Mouse (Mus musculus) midbrain, postnatal 0 days (tissue): ENCODE measurements around the gene Ntrk1. TPM values are rescaled to one million over a fixed set of nuclear protein-coding genes. Genes with fewer than 3 reads are reported as not detected.

Experiments used
- ATAC-seq: fragments of 200-750 bp; cut with Nextera tagmentation; 2 replicates; pipeline ENCODE4 v1.8.0; 2017; ENCODE audit warnings: moderate number of reproducible peaks, mild to moderate bottlenecking, moderate TSS enrichment, moderate library complexity; ENCODE audit not compliant: low FRiP score
- DNase-seq: peaks from one replicate; pipeline ENCODE4 v3.0.0-alpha.2; 2015; ENCODE audit warnings: low spot score
- H3K27ac ChIP-seq: fragments of 300-500 bp; sonication (generic); 2 replicates; pipeline ENCODE4 v1.5.1; 2014; ENCODE audit warnings: low read depth, mild to moderate bottlenecking, low read length, mixed read lengths
- H3K27me3 ChIP-seq: fragments of 300-500 bp; sonication (generic); 2 replicates; pipeline ENCODE4 v1.6.1; 2014; ENCODE audit warnings: low read length, control low read depth, mixed read lengths; ENCODE audit not compliant: insufficient read depth
- H3K36me3 ChIP-seq: fragments of 300-500 bp; sonication (generic); 2 replicates; pipeline ENCODE4 v1.6.1; 2014; ENCODE audit warnings: low read length, control low read depth, mixed read lengths; ENCODE audit not compliant: insufficient read depth
- H3K4me1 ChIP-seq: fragments of 300-500 bp; sonication (generic); 2 replicates; pipeline ENCODE4 v1.6.1; 2014; ENCODE audit warnings: mild to moderate bottlenecking, control low read depth, antibody characterized with exemption, low read length, mixed read lengths; ENCODE audit not compliant: insufficient read depth
- H3K4me2 ChIP-seq: fragments of 300-500 bp; sonication (generic); 2 replicates; pipeline ENCODE4 v1.6.1; 2014; ENCODE audit warnings: low read depth, mild to moderate bottlenecking, low read length, mixed read lengths; ENCODE audit not compliant: poor library complexity, severe bottlenecking
- H3K4me3 ChIP-seq: fragments of 300-500 bp; sonication (generic); 2 replicates; pipeline ENCODE4 v1.5.1; 2014; ENCODE audit warnings: low read depth, mild to moderate bottlenecking, low read length, moderate library complexity
- H3K9ac ChIP-seq: fragments of 300-500 bp; sonication (generic); replicated peaks from 2 replicates; pipeline ENCODE4 v1.6.1; 2014; ENCODE audit warnings: mild to moderate bottlenecking, low read length, moderate library complexity, mixed read lengths; ENCODE audit not compliant: poor library complexity, severe bottlenecking
- H3K9me3 ChIP-seq: fragments of 300-500 bp; sonication (generic); 2 replicates; pipeline ENCODE4 v1.6.1; 2016; ENCODE audit warnings: low read length, control low read depth
- CTCF ChIP-seq: IDR thresholded peaks from 2 replicates; pipeline ENCODE4 v1.5.1; 2016; ENCODE audit warnings: antibody characterized with exemption, mild to moderate bottlenecking
- WGBS: fragments of 180-500 bp; shearing (Covaris S2); extraction: QIAGEN DNeasy Blood & Tissue Kit; methylation state at CpG from one replicate; pipeline ENCODE4 v1.1.7; 2014; 5-methylcytosine and 5-hydroxymethylcytosine counted together
- polyA plus RNA-seq: library from polyadenylated mRNA; unstranded; fragments of >200 nt; fragmentation: Nextera tagmentation; extraction: Ambion mirVana; gene quantifications from 2 replicates; pipeline ENCODE4 v1.2.1, GENCODE M21; 2015
- total RNA-seq: library from RNA; depleted of rRNA; stranded (reverse); fragments of >200 nt; gene quantifications from 2 replicates; pipeline ENCODE4 v1.2.3, GENCODE M21; 2014

Ntrk1 gene
- total and polyA plus RNA-seq, 2 experiments from 2014 or later, result 1.8 to 2.4 TPM

DNA sequence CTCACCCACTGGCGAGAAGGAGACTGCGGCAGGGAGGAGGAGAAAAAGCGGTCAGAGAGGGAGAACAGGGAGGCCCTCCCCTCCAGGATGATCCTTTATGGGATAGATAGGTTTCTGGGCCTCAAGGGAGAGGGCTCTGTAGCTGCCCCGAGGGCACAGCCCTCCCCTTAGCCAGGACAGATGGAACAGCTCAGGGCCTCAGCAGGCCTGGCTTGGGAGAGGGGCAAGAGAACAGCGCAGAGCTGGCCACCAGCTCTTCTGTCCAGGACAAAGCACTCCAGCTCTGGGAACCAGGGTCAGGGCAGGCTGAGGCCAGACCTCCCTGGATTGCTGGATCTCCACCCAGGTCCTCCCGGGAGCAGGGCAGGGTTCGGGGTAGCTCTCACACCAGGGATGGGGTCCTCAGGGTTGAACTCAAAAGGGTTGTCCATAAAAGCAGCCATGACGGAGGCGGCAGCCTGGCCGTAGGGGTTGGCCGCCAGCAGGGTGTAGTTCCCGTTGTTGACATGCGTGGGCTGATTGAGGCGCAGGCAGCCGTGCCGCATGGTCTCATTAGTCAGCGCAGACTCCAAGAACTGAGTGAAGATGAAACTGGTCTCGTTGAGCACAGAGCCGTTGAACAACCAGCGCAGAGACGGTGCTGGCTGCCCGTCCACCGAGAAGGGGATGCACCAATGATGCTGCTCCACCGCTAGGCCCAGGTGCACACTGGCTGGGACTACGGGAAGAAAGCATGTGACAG lies 11.5 kb downstream of the Ntrk1 start:
- WGBS, result 89% methylated on average over 22 of the region's 25 CpGs

DNA sequence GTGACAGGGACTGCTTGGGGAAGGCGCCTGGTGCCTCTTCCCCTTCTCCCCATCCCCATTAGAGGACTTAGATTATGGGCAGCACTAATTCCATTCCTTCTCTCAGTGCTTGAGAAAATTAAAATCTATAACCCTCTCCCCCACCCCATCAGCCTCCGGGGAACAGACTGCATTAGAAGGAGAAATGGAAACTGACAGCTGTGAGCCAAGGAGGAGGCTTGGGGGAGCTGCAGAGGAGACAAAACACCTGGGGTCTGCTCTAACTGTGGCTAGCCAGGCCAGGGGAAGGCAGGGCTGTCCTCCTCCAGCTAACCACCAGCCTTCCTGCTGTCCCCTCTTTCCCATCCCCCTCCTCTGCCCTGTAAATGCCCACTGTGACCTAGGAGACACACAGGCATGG lies 15.9 kb downstream of the Ntrk1 start:
- no peak overlapping the region for H3K9ac ChIP-seq
- H3K9me3 ChIP-seq, result no peaks in the 10 kb centered on the region
- no peak overlapping the region for H3K4me3 ChIP-seq
- WGBS, result 26% methylated on average over 2 of the region's 2 CpGs
- no peaks in the 10 kb centered on the region for H3K36me3 ChIP-seq
- DNase-seq (no peak), ATAC-seq (no peak)
- no peaks in the 10 kb centered on the region for H3K4me1 ChIP-seq
- H3K27ac ChIP-seq, result no peak overlapping the region
- no peaks in the 10 kb centered on the region for H3K27me3 ChIP-seq
- TF ChIP-seq CTCF, result no peak
- H3K4me2 ChIP-seq, result no peak overlapping the region

More for the DNA sequence above, 11.5 kb downstream of the Ntrk1 start:
- Histone ChIP-seq H3K27me3 (no peaks in the 10 kb centered on the region; the same call in 1 of the 2 replicates), H3K4me3 (no peak overlapping the region), H3K4me1 (no peaks in the 10 kb centered on the region), H3K27ac (no peak overlapping the region), H3K36me3 (no peaks in the 10 kb centered on the region), H3K9ac (no peak overlapping the region), H3K9me3 (no peaks in the 10 kb centered on the region), H3K4me2 (no peak overlapping the region)
- no peak for TF ChIP-seq CTCF
- DNase-seq, result no peak
- ATAC-seq, result no peak

DNA sequence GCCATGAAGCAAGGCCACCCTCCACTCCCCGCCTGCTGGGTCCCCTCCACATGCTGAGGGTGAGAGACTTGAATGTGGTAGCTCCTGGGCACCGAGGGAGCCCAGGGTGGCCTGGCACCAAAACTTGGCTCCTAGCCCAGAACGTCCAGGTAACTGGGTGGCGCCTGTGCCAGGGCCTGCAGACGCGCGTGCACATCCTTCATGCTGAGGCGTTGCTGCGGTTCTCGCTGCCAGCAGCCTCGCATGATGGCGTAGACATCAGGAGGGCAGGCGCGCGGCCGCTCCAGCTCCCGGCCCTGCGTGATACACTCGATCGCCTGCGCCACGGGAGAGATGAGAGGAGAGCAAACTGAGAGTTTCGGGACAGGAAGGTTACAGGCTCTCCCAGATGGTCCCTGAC lies 16.7 kb downstream of the Ntrk1 start:
- DNase-seq (peak; percentile 36), ATAC-seq (0 out of 2 replicates have a peak, but pooled peaks have one; percentile 15)
- H3K9ac ChIP-seq, result no peak overlapping the region
- H3K4me2 ChIP-seq, result peak overlapping the region; percentile 29; the same call in 1 of the 2 replicates
- H3K4me1 ChIP-seq, result no peaks in the 10 kb centered on the region
- no peak overlapping the region for H3K27ac ChIP-seq
- H3K4me3 ChIP-seq, result no peak overlapping the region
- WGBS, result 48% methylated on average over 23 of the region's 23 CpGs
- TF ChIP-seq CTCF, result no peak
- H3K27me3 ChIP-seq, result no peaks in the 10 kb centered on the region
- no peaks in the 10 kb centered on the region for H3K9me3 ChIP-seq
- H3K36me3 ChIP-seq, result no peaks in the 10 kb centered on the region

DNA sequence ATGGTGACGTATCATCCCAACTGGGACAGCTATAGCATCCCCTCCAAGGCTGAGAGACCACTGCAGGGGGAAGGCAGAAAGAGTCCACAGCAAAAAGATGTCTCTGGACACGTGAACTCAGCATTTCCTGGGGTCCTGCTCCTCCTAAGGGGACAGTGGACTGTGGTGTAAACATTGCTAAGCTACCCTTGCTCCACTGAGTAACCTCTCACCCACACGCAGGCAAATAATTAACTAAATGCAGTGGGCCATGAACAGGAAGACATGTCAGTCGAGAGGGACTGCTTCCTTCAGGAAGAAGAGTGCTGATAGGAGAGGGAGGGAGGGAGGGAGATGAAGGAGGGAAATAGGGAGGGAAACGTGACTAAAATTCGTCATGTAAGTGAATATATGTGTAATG lies 23.9 kb downstream of the Ntrk1 start:
- no peaks in the 10 kb centered on the region for H3K36me3 ChIP-seq
- H3K27ac ChIP-seq, result no peak overlapping the region
- no peak for TF ChIP-seq CTCF
- DNase-seq, result no peak
- H3K9me3 ChIP-seq, result no peaks in the 10 kb centered on the region
- no peak overlapping the region for H3K4me2 ChIP-seq
- WGBS, result 49% methylated on average over 6 of the region's 6 CpGs
- H3K4me1 ChIP-seq, result no peaks in the 10 kb centered on the region
- no peak for ATAC-seq
- no peak overlapping the region for H3K9ac ChIP-seq
- H3K27me3 ChIP-seq, result peaks cover 13% of the 10 kb centered on the region
- no peak overlapping the region for H3K4me3 ChIP-seq

DNA sequence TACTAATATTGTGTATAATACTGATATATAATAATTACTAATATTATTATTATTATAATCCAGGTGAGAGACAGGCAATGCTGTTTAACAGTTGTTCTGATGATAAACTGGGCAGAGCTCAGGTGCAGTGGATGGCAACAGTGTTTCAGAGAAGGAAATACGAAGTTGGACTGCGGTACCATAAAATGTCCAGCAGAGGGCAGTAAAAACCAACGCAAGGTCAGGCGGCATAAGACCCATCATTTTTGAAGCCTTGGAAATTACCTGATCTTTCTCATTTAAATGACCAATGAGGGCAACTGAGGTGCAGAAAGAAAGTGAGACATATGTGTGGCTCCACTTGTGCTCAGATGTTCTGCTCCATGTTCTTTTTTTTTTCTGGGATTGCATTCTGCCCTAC lies 24.7 kb downstream of the Ntrk1 start:
- Histone ChIP-seq H3K4me1 (no peaks in the 10 kb centered on the region), H3K36me3 (no peaks in the 10 kb centered on the region), H3K9me3 (no peaks in the 10 kb centered on the region), H3K27me3 (peaks cover 13% of the 10 kb centered on the region), H3K4me2 (no peak overlapping the region), H3K9ac (no peak overlapping the region), H3K27ac (no peak overlapping the region), H3K4me3 (no peak overlapping the region)
- TF ChIP-seq CTCF, result peak; percentile 95
- DNase-seq (peak; percentile 71), ATAC-seq (no peak)
- 2% methylated on average over 4 of the region's 4 CpGs for WGBS

DNA sequence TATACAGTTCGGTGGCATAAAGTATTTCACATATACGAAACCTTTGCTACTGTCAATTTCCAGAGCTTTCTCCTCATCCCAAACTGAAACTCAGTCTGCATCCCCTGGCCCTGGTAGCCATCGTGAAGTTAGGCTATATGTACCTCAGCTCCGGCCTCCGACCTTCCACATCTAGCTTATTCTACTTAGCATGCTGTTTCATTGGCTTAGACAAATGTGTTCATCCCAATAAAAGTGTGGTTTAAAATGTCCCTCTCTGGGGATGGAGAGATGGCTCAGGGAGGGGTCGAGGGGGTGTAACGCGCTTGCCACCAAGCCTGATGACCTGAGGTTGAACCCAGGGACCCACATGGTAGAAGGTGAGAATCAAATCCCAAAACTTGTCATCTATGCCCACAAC lies 25.5 kb downstream of the Ntrk1 start:
- Histone ChIP-seq H3K4me3 (no peak overlapping the region), H3K27me3 (peaks cover 13% of the 10 kb centered on the region), H3K9me3 (no peaks in the 10 kb centered on the region), H3K4me2 (no peak overlapping the region), H3K9ac (no peak overlapping the region), H3K4me1 (no peaks in the 10 kb centered on the region), H3K27ac (no peak overlapping the region), H3K36me3 (no peaks in the 10 kb centered on the region)
- no peak for TF ChIP-seq CTCF
- DNase-seq (no peak), ATAC-seq (no peak)
- WGBS, result 91% methylated on average over 8 of the region's 8 CpGs
